Mouse (Mus musculus): ENCODE results near the gene Adgrf3. TPM values are rescaled to one million over a fixed set of nuclear protein-coding genes. Genes with fewer than 3 reads are reported as not detected.

The Adgrf3 gene
- total RNA-seq, 2 experiments from 2014 or later, result 0.08 TPM; not detected in 1

DNA sequence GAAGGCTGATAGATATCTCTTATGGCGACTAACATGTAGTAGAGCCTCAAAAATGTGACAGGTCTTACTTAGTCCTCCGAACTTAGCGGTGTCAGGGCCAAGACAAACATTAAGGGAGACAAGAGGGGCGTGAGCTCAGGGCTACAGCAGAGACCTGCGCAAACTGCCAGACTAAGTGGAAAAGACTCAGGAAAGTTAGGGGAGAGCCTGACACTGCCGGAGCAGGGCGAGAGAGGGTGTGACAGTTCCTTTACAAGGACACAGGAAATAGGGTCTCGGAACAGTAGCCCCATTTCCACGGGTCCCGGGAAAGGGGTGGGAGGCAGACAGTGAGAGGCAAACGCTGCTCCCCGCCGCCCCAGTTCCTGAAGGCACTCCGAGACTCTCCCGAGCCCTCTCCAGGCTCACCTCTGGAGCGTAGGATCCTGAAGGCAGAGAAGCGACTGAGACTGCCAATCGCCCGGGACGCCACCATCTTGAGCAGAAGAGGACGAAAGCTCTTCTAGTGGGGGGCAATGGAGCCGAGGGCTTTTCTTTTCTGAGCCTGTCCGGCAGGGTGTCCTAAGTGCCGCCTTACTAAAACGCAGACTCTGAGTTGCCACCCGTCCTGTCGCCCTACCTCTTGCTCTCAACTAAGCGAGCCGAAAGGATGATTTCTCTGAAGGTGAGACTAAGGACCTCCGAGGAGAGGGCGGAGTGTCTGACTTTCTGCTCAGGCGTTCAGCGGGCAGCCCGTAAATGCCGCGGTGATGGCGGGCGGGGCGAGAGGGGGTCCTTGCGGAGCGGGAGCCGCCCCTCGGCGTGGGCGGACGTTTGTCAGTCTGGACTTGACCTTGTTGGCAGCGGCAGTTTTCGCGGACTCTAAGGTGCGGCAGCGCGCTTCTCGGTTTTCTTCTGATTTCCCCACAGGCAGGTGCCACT, 50.8 kb downstream of the Adgrf3 start, which contains the start of the genes Hadha and Hadhb:
Gene Hadha (minus strand): TSS at position 689 of the 921 bp plus-strand sequence.
Gene Hadhb (plus strand): TSS at position 775 of the 921 bp plus-strand sequence.
- intact Hi-C loops (cut with DNase I), result loop anchor here (5.0 kb wide), 1 partner anchor 78 kb away; the partner anchor contains the start of gene Selenoi
- peak; percentile 96 to 99 for DNase-seq

- no peak for DNase-seq
- intact Hi-C loops (cut with DNase I), result loop anchor here (5.0 kb wide), 1 partner anchor 78 kb away; the partner anchor contains the start of gene Selenoi
Measured at GRCm38 (mm10) chr5:30154013-30154412, 51.5 kb downstream of the Adgrf3 start.

GRCm38 (mm10) chr5:30153222-30153621, 52.3 kb downstream of the Adgrf3 start:
- DNase-seq, result no peak
- intact Hi-C loops (cut with DNase I), result loop anchor here (5.0 kb wide), 1 partner anchor 79 kb away; the partner anchor contains the start of gene Selenoi

DNA sequence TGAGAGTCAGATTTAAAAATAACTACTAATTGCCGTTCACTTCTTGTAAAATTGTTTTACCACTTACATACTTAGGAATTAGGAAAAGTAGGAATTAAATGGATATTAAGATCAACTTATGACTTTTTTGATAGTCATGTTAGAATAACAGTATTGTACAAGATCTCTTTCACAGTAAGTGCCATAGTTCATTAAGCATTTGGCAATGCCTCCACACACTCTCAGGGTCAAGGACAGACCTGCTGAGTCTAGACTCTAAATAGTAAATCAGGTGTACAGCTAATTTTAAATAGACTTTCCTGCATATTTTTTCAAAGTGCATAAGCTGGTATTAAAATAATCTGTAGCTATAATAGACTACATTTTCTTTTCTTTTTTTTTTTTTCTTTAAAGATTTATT, 53.1 kb downstream of the Adgrf3 start:
- DNase-seq, result no peak
- intact Hi-C loops (cut with DNase I), result loop anchor here (5.0 kb wide), 1 partner anchor 80 kb away; the partner anchor contains the start of gene Selenoi

DNA sequence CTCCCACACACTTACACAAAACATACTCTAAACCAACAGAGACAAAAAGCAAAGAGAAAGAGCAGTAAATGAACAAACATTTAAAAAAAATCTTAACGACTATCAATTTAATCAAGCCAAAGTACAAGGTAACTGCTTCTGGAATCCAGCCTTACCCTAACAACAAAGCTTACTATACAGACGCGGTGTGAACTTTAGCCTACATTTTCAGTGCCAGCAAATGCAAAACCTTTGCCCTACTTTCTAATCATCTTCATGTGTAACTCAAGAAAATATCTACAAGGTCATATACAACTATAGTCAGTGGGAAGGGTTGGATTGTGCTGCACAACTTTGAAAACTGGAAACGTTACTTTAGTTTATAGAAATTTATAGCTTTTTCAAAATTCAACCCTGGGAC, 53.5 kb downstream of the Adgrf3 start:
- no peak for DNase-seq
- intact Hi-C loops (cut with DNase I), result loop anchor here (5.0 kb wide), 1 partner anchor 80 kb away; the partner anchor contains the start of gene Selenoi

DNA sequence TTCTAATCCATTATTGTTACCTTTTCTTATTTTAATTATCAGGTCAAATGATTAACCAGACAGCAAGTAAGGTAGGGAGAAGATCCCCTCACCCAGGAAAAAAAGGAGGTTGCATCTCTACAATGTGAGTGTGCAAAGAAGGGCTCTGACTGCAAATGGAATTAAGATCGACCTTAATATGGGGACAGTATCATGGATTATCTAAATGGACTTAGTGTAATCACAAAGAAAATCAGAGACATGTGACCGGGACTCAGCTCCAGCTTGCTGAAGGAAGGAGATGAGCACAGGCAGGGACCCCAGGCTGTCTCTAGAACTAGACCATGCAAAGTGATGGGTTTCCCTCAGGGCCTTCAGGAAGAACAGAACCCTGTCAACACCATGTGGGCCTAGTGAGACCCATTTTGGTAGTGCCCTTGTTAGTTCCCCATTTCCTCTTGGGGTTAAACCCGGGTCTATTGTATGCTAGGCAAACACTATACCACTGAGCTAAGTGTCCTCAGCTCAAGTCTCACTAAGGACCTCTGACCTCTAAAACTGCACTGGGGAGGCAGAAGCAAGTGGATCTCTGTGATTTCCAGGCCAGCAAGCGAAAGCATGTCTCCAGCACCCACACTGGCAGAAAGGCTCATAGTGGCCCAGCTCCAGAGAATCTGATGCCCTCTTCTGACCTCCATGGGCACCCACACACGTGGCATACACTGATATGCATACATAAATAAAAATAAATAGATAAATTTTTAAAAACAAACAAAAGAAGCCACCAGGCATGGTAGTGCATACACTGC, 57.2 kb downstream of the Adgrf3 start:
- DNase-seq, result no peak
- intact Hi-C loops (cut with DNase I), result no loop called here

GRCm38 (mm10) chr5:30146526-30146925, 59.0 kb downstream of the Adgrf3 start:
- DNase-seq, result no peak
- intact Hi-C loops (cut with DNase I), result no loop called here

Small RNA genes lying within 50 kb of the gene (microRNA-seq; reads per million reads assigned to microRNA genes)
- gene Mir1960 (ENCODE audit: borderline number of aligned reads in 2 of 2), result 8.7 to 17.3 reads per million in 2 experiments

Other genes starting within 250 kb of the Adgrf3 start
- not detected for gene Il6, start 192.6 kb downstream of the Adgrf3 start, total RNA-seq (2021)
- gene Tyms, start 132.1 kb downstream of the Adgrf3 start, total RNA-seq (2021), result 1 to 10 TPM; 4.1 to 4.7 TPM
- under 1 TPM; 0.11 to 0.14 TPM for gene Garem2, start 100.6 kb downstream of the Adgrf3 start, total RNA-seq (2021)
- not detected for gene 3110082J24Rik, start 99.6 kb downstream of the Adgrf3 start, total RNA-seq (2021)
- gene Hadha, start 50.6 kb downstream of the Adgrf3 start, total RNA-seq (2021), result 1,000 to 10,000 TPM; 1,332 to 1,358 TPM
- gene Hadhb, start 50.5 kb downstream of the Adgrf3 start, total RNA-seq (2021), result 1,000 to 10,000 TPM; 2,118 to 2,205 TPM
- 10 to 100 TPM; 15.0 to 17.4 TPM for gene Selenoi, start 26.9 kb upstream of the Adgrf3 start, total RNA-seq (2021)
- under 1 TPM in 1 of 2 experiments, not detected in 1; 0.11 TPM for gene Drc1, start 75.7 kb upstream of the Adgrf3 start, total RNA-seq (2021)